Mouse (Mus musculus) thymus, adult 2 months (tissue): ENCODE results near the gene 1700015F17Rik. TPM values are rescaled to one million over a fixed set of nuclear protein-coding genes. Genes with fewer than 3 reads are reported as not detected.

Source experiments
- DNase-seq: peaks from one replicate; pipeline ENCODE4 v3.0.0; 2021
- H3K27ac ChIP-seq: fragments of 200-500 bp; 2 replicates; pipeline ENCODE4 v1.5.1; 2012; ENCODE audit warnings: low read length, control low read depth; ENCODE audit not compliant: control insufficient read depth, insufficient read depth
- H3K27me3 ChIP-seq: fragments of 200-500 bp; 2 replicates; pipeline ENCODE4 v1.6.1; 2012; ENCODE audit warnings: mild to moderate bottlenecking, low read length, moderate library complexity, mixed read lengths; ENCODE audit not compliant: control insufficient read depth, insufficient read depth
- H3K36me3 ChIP-seq: fragments of 200-500 bp; 2 replicates; pipeline ENCODE4 v1.6.1; 2012; ENCODE audit warnings: mild to moderate bottlenecking, low read length, moderate library complexity; ENCODE audit not compliant: control insufficient read depth, insufficient read depth
- H3K4me1 ChIP-seq: fragments of 200-500 bp; replicated peaks from 2 replicates; pipeline ENCODE4 v1.6.1; 2012; ENCODE audit warnings: low read length; ENCODE audit not compliant: control insufficient read depth, insufficient read depth
- H3K4me3 ChIP-seq: fragments of 200-500 bp; 2 replicates; pipeline ENCODE4 v1.5.1; 2012; ENCODE audit warnings: mild to moderate bottlenecking, low read length, control low read depth, moderate library complexity; ENCODE audit not compliant: control insufficient read depth, insufficient read depth
- CTCF ChIP-seq: fragments of 200-500 bp; IDR thresholded peaks from 2 replicates; pipeline ENCODE4 v1.5.1; 2012; ENCODE audit warnings: mild to moderate bottlenecking, control low read depth, low read length, moderate library complexity, borderline replicate concordance; ENCODE audit not compliant: control insufficient read depth, poor library complexity, insufficient read depth; ENCODE audit errors: extremely low read depth
- POLR2A ChIP-seq: fragments of 200-500 bp; IDR thresholded peaks from 2 replicates; pipeline ENCODE4 v1.6.1; 2012; ENCODE audit warnings: mild to moderate bottlenecking, low read length, control low read depth, moderate library complexity; ENCODE audit not compliant: control insufficient read depth, poor library complexity, insufficient read depth; ENCODE audit errors: extremely low read depth
- WGBS: fragments of 180-500 bp; shearing (Covaris S2); methylation state at CpG from one replicate; pipeline ENCODE4 v1.1.7; 2018; 5-methylcytosine and 5-hydroxymethylcytosine counted together
- polyA plus RNA-seq: library from polyadenylated mRNA; depleted of rRNA; stranded (reverse); fragments of >200 nt; gene quantifications from 2 replicates; pipeline ENCODE4 v1.2.3, GENCODE M21; 2012

1700015F17Rik gene
- polyA plus RNA-seq, 1 experiment = not detected

GRCm38 (mm10) chr5:5494269-5495005 is 15.5 kb upstream of the 1700015F17Rik start:
- H3K27me3 ChIP-seq = no peaks in the 10 kb centered on the region
- H3K4me3 ChIP-seq = no peak overlapping the region
- DNase-seq = no peak
- H3K27ac ChIP-seq = no peak overlapping the region
- TF ChIP-seq CTCF (no peak), POLR2A (no peak)
- H3K36me3 ChIP-seq = no peaks in the 10 kb centered on the region
- H3K4me1 ChIP-seq = no peaks in the 10 kb centered on the region
- WGBS = 46% methylated on average over 16 of the region's 16 CpGs

- Histone ChIP-seq H3K27ac (no peak overlapping the region), H3K27me3 (no peaks in the 10 kb centered on the region), H3K36me3 (no peaks in the 10 kb centered on the region), H3K4me1 (no peaks in the 10 kb centered on the region), H3K4me3 (no peak overlapping the region)
- TF ChIP-seq POLR2A = no peak
- no peak for TF ChIP-seq CTCF
- 97% methylated on average over 4 of the region's 4 CpGs for WGBS
- no peak for DNase-seq
Observed at GRCm38 (mm10) chr5:5492163-5492562, 13.2 kb upstream of the 1700015F17Rik start.

DNA sequence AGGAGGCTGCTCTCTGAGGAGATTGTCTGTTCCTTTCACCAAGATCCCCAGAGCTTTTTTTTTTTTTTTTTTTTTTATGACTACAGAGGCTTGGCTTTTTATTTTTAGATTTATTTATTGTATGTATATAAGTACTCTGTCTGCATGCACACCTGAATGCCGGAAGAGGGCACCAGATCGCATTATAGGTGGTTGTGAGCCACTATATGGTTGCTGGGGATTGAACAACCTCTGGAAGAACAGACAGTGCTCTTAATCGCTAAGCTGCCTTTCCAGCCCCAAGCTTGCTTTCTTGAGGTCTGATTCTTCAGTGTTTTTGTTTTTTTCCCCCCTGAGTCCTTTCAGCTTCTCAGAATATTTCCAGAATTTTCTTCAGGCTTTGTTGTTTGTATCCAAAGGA is 7.1 kb upstream of the 1700015F17Rik start:
- no peak for TF ChIP-seq POLR2A
- no peak for TF ChIP-seq CTCF
- Histone ChIP-seq H3K27me3 (no peaks in the 10 kb centered on the region), H3K4me1 (no peaks in the 10 kb centered on the region), H3K4me3 (no peak overlapping the region), H3K36me3 (no peaks in the 10 kb centered on the region), H3K27ac (no peak overlapping the region)
- no peak for DNase-seq
- 72% methylated on average over 3 of the region's 3 CpGs for WGBS

GRCm38 (mm10) chr5:5483254-5483858 is 4.4 kb upstream of the 1700015F17Rik start:
- no peak overlapping the region for H3K27ac ChIP-seq
- H3K4me1 ChIP-seq = no peaks in the 10 kb centered on the region
- DNase-seq = no peak
- no peak for TF ChIP-seq POLR2A
- TF ChIP-seq CTCF = no peak
- WGBS = 84% methylated on average over 9 of the region's 9 CpGs
- no peaks in the 10 kb centered on the region for H3K36me3 ChIP-seq
- H3K4me3 ChIP-seq = no peak overlapping the region
- H3K27me3 ChIP-seq = no peaks in the 10 kb centered on the region

DNA sequence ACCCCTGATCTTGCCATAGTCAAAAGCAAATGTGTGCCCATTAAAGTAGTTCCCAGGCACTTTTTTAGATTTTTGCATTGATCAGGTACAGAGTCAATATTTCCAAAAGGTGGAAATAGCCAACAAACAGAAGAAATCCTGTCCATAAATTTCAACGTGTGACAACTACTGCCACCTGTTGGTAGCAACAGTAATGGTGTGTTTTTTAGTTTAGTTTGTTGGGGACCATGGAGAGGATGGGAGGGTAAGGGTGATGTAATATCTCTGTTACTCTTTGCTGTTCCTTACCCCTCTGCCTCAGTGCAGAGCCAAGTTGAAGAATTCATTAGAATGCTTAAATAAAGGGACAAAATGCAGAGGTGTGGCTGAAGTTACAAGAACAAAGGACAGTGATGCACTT is 2.7 kb upstream of the 1700015F17Rik start:
- Histone ChIP-seq H3K36me3 (no peaks in the 10 kb centered on the region), H3K27ac (no peak overlapping the region), H3K4me1 (no peaks in the 10 kb centered on the region), H3K4me3 (no peak overlapping the region), H3K27me3 (no peaks in the 10 kb centered on the region)
- TF ChIP-seq CTCF (no peak), POLR2A (no peak)
- no peak for DNase-seq
- WGBS = 0% methylated on average over 1 of the region's 1 CpGs

DNA sequence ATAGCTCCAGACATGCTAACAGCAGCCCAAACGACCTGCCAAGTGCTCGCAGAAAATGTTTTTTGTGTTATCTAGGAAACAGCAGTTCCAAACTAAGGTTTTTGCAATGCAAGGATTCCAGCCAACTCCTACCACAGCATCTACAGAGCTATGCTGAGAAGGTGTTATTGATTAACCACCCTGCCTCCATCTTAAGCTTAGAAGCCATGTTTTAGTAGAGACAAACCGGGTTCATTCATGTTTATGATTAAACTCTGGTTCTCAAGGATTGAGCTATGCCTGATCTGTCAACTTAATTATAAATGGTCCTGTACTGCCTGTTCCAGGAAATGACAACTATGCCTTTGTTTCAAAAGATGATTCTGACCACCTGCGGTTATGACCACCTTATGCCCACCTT is 2.8 kb downstream of the 1700015F17Rik start:
- Histone ChIP-seq H3K27me3 (no peaks in the 10 kb centered on the region), H3K4me3 (no peak overlapping the region), H3K36me3 (no peaks in the 10 kb centered on the region), H3K27ac (no peak overlapping the region), H3K4me1 (no peaks in the 10 kb centered on the region)
- WGBS = 91% methylated on average over 4 of the region's 4 CpGs
- DNase-seq = no peak
- TF ChIP-seq CTCF (no peak), POLR2A (no peak)
